Mouse (Mus musculus): ENCODE measurements around the gene Gpr132. TPM values are rescaled to one million over a fixed set of nuclear protein-coding genes. Genes with fewer than 3 reads are reported as not detected.

Gene Gpr132
- total RNA-seq, 2 experiments from 2014 or later = 0.14 TPM; not detected in 1

DNA sequence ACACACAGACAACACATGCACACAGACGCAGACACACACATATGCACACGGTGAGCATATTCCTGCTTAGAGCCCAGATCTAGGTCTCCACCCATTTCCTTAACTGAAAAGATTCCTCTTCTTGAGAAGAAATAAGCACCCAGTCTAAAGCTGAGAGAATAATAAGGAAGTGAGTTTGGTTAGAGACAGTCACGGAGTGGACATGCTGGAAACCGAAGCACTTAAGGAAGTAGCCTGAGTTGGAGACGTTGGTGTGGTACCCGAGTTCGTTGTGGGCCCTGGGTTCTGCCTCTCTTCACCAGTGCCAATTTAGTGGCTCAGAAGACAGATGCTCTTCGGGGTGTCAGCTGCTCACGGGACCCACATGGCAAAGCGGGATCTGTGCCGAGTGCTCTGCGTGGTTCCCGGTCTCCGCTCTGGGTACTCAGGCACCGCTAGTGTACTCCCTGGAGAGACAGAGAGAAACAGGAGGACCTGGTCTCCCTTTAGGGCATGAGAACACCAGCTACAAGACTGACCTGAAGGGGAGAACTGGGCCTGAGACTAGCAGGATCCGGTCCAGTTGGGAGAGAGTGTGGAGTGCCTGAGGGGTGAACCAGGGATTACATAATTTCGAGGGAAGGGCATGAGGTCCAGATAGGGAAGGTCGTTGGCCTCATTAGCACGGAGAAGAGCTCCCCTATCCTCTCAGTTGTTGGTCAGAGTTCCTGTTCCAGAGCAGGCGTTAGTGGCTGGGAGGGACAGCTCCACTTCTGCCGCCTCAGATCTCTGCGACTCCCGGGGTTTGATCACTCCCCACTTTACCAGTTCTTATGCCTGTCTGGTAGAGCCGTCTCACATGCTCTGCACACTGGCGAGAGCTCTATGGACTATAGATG lies 27.6 kb downstream of the Gpr132 start:
- no peak for DNase-seq

DNA sequence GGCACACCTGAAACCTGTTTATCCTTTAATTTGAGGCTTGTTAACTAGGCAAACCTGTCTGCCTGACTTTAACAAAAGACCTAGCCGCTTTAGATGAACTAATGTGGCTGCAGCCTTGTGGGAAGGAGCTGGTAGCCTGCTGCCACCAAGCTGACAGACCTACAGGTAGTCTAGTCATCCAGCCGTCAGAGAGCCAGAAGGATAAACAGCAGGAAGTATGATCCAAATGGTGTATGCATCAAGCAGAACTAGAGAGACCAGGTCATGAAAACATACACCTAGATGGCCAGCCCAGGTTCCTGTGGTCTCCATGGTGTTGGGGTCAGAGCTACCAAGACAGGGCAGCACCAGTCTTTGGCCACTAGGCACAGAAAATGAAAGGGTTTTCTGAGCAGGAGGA lies 33.0 kb downstream of the Gpr132 start:
- no peak overlapping the region for H3K4me3 ChIP-seq
- intact Hi-C loops (cut with DNase I) = no loop called here
- H3K27ac ChIP-seq = no peak overlapping the region
- no peak for TF ChIP-seq CTCF (IDR thresholded peaks at IDR 0.05)
- no peak for DNase-seq

More for the DNA sequence above, 27.6 kb downstream of the Gpr132 start:
- no peak for TF ChIP-seq CTCF (IDR thresholded peaks at IDR 0.05)
- H3K4me3 ChIP-seq = no peak overlapping the region
- peak overlapping the region; percentile 35; the same call in 1 of the 2 replicates for H3K27ac ChIP-seq
- intact Hi-C loops (cut with DNase I) = no loop called here

DNA sequence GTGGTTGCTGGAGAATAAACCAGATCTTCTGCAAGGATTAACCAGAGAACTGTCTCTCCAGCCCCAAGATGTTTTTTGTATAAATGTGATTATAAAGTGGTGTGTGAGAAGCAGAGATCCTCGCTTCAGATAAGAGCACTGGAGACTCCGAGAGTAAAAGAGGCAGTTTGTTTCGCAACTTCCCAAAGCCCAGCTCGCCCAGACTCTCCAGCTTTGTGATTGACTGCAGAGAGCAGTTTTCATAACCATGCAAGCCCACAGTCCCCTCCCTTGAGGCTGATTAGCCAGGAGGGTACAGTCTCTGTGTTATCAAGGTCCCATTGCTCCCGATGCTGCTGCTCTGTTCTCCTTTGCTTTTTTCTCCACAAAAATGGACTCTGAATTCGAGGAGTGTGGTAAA lies 34.5 kb downstream of the Gpr132 start:
- DNase-seq = no peak
- H3K4me3 ChIP-seq = no peak overlapping the region
- no peak overlapping the region for H3K27ac ChIP-seq
- TF ChIP-seq CTCF (IDR thresholded peaks at IDR 0.05) = no peak
- intact Hi-C loops (cut with DNase I) = no loop called here

DNA sequence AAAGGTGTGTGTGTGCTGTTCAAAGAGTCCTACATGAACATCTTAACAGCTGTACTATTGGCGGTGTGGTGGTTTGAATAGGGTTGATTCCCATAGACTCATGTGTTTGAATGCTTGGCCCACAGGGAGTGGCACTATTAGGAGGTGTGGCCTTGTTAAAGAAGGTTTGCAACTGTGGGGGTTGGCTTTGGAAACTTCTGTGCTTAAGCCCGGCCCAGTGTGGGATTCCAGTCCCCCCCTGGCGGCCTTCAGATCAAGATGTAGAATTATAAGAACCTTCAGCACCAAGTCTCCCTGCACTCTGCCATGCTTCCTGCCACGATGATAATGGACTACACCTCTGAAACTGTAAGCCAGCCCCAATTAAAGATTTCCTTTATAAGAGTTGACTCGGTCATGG lies 35.6 kb downstream of the Gpr132 start:
- H3K4me3 ChIP-seq = no peak overlapping the region
- H3K27ac ChIP-seq = no peak overlapping the region
- no peak for TF ChIP-seq CTCF (IDR thresholded peaks at IDR 0.05)
- DNase-seq = no peak
- intact Hi-C loops (cut with DNase I) = no loop called here

DNA sequence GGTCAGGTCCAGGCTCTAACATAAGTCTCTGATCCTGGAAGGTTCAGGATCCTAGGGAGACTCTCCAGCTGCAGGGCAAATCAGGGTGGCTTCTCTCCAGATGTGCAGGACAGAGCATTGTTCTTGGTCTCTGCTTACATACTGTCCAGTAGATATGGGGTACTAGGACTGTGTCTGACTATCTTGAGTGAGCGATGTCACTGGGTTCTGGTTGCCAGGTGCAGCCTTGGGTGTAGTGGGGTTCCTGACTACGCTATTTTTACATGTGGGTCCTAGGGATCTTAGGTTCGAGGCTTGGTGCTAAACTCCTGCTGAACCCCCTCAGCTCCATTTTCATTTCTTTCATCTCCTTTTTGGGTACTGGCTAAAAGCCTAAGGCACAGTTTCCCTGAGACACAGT lies 37.5 kb downstream of the Gpr132 start:
- peak overlapping the region; percentile 88; the same call in 1 of the 2 replicates for H3K27ac ChIP-seq
- no peak for DNase-seq
- TF ChIP-seq CTCF (IDR thresholded peaks at IDR 0.05) = no peak
- peak overlapping the region; percentile 95 for H3K4me3 ChIP-seq
- intact Hi-C loops (cut with DNase I) = no loop called here

DNA sequence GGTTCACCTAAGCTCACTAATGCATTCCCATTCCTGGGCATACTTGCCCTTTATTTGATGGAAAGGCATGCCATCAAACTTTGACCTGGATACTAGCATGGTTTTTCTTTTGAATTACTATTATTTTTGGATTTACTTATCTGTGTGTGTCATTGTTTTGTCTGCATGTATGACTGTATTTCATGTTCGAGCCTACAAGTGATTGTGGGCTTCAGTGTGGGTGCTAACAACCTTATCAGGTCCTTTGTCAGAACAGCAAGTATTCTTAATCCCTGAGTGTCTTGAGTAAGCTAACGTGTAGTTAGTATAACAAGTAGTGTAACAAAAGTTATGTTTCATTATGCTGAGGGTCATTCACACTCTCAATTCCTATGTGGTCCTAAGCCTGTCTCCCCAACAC lies 37.9 kb downstream of the Gpr132 start:
- TF ChIP-seq CTCF (IDR thresholded peaks at IDR 0.05) = no peak
- intact Hi-C loops (cut with DNase I) = no loop called here
- no peak for DNase-seq
- H3K4me3 ChIP-seq = peak overlapping the region; percentile 95
- peak overlapping the region; percentile 88 for H3K27ac ChIP-seq

DNA sequence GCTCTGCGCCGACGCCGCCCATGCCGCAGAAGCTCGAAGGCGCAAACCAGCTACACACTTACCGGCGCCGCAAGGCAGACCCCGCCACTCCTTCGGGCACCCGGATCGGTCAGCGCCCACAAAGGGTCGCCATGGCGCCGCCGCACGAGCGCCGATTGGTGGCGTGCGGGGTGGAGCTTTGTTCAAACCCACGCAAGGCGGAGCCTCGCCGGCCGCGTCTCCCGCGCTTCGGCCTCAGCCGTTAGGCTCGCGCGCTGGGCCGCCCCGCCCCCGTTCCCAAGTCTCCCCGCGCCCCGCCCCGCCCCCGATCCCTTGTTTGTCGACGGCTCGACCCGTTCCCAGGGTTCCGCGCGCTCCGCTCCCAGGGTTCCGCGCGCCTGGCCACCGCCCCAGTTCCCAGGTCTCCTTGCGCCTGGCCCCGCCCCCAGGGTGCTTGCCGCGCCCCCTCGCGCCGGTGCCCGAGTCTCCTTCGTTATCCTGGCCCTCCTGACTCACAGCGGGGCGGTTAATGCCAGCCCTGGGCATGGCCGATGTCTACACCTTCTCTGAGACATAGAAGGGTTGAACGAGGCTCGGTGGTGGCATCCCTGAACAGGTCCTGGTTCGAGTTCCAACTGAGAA lies 38.7 kb downstream of the Gpr132 start, which contains the start of gene Cdca4:
Gene Cdca4 (minus strand): TSS at position 180 of the 621 bp plus-strand sequence.
- peak; percentile 33 for TF ChIP-seq CTCF (IDR thresholded peaks at IDR 0.05)
- peak; percentile 100 for DNase-seq
- Histone ChIP-seq H3K27ac (peak within 1 kb of the TSS; percentile 93), H3K4me3 (peak within 1 kb of the TSS; percentile 95)
- intact Hi-C loops (cut with DNase I) = loop anchor here (2.0 to 10.0 kb wide), 3 partner anchors 21 to 1015 kb away; partner anchors contain the start of genes Clba1, Xrcc3 and Zfyve21

DNA sequence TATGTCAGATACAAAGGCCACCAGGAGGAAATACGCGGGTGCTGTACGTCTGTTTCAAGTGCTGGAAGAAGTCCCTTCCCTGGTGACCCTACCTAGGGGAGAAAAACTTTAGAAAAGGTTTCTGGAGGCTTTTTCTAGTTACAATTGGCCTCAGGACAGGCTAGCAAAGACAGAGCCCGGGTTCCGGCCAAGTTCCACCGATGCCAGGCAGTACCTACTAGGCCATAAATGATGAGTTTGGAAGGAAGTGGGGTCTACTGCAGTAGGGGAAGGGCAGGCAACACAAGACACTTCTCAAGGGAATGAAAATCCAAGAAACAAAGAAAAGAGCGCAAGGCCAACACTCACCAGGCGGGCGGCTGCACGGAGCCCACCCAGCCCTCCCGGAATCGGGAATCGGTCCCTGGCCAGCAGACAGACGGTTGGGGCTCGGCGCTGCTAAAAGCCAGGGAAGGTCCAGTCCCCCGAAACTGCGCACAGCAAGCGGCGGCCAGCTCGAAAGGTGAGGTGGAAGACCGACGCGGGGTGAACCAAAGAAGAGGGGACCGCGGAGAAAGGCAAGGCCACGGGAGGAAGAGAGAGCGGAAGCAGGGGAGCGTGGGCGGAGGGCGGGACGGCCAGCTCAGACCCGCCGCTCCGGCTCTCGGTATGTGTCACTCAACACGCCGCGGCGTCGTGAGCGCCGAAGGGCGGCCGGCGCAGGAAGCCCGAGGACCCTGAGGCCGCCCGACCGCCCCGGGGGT lies 39.4 kb downstream of the Gpr132 start:
- intact Hi-C loops (cut with DNase I) = loop anchor here (2.0 to 10.0 kb wide), 3 partner anchors 20 to 1014 kb away; partner anchors contain the start of genes Clba1, Xrcc3 and Zfyve21
- no peak for TF ChIP-seq CTCF (IDR thresholded peaks at IDR 0.05)
- peak overlapping the region; percentile 93 for H3K27ac ChIP-seq
- no peak for DNase-seq
- H3K4me3 ChIP-seq = peak overlapping the region; percentile 95

DNA sequence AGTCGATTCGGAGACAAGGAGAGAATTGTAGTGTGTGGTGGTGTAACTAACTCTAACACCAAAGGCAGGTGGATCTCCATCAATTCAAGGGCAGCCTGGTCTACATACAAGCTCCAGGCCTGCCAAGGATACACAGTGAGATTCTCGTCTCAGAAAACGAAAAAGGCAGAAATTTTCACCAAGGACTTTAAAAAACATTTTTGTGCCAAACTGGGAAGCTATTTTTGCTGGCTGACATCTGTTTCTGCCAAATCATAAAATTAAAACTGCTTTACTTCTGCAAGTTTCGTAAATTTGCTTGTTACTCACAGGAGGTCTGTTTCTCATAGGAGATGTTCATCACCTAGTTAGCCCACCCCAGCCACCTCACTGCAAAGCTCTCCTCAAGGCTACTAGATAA lies 42.1 kb downstream of the Gpr132 start:
- H3K27ac ChIP-seq = no peak overlapping the region; the same call in 1 of the 2 replicates
- no peak for DNase-seq
- intact Hi-C loops (cut with DNase I) = loop anchor here (10.0 kb wide), 2 partner anchors 171 to 1011 kb away; partner anchors contain the start of genes Xrcc3 and Zfyve21

DNA sequence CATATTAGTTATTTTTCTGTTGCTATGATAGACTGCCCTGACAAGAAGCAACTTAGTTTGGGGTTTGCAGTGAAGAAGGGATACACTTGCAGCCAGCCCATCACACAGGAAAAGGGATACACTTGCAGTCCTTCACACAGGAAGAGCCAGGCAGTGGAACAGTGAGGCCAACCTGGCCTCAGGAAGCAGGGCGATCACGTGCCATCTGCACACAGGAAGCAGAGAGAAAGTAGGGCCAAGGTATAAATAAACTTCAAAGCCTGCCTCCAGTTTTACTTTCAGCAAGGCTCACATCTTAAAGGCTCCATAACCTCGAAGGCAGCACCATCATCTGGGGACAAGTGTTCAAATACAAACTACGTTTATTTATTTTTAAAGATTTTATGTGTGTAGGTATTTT lies 44.8 kb downstream of the Gpr132 start:
- DNase-seq = no peak
- Histone ChIP-seq H3K27ac (peak overlapping the region; percentile 63), H3K4me3 (no peak overlapping the region)
- intact Hi-C loops (cut with DNase I) = loop anchor here (10.0 kb wide), 2 partner anchors 168 to 1008 kb away; partner anchors contain the start of genes Xrcc3 and Zfyve21
- no peak for TF ChIP-seq CTCF (IDR thresholded peaks at IDR 0.05)

More for the DNA sequence above, 42.1 kb downstream of the Gpr132 start:
- TF ChIP-seq CTCF (IDR thresholded peaks at IDR 0.05) = no peak
- H3K4me3 ChIP-seq = no peak overlapping the region

DNA sequence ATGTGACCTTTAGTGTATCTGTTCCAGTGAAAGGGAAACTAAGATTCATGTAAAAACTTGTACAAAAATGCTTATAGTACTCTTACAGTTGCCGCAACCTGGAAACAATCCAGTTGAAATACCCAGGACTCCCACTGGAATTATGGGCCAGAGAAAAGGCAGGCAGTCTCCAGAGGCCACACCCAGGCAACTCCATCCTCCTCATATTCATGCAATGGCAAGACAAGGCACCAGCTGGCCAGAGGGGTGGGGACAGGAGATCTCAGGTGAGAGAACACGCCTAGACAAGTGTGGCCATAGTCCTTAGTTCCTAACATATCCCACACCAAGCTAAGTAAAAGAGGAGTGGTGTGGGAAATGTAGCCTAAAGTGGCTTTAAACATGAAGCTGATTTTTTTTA lies 45.4 kb downstream of the Gpr132 start:
- peak overlapping the region; percentile 63 for H3K27ac ChIP-seq
- DNase-seq = no peak
- H3K4me3 ChIP-seq = no peak overlapping the region
- intact Hi-C loops (cut with DNase I) = loop anchor here (10.0 kb wide), 2 partner anchors 168 to 1008 kb away; partner anchors contain the start of genes Xrcc3 and Zfyve21
- no peak for TF ChIP-seq CTCF (IDR thresholded peaks at IDR 0.05)

DNA sequence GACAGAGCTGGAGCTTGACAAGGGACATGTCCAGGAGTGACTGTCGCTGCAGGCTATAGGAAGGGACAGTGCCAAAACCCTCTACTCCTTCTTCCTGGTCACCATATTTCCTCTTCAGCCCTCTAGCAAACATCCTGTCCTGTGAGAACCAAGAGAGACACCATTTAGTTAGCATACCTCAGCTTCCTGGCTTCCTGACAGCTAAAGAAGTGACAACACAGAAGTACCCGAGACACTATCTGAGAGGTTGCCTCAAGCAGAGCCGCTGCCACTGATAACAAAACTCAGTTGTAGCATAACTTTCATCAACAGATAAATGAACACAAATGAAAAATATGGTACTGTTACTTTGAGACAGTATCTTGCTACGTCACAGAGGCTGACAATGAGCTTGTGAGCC lies 46.1 kb downstream of the Gpr132 start:
- no peak for TF ChIP-seq CTCF (IDR thresholded peaks at IDR 0.05)
- no peak for DNase-seq
- intact Hi-C loops (cut with DNase I) = loop anchor here (10.0 kb wide), 2 partner anchors 167 to 1007 kb away; partner anchors contain the start of genes Xrcc3 and Zfyve21
- Histone ChIP-seq H3K27ac (peak overlapping the region; percentile 49), H3K4me3 (no peak overlapping the region)
